Mouse (Mus musculus) embryonic fibroblast, embryonic 13.5 days (primary cell): ENCODE measurements around the gene Gm20388.

Experiments used
- CTCF ChIP-seq: IDR thresholded peaks from 2 replicates; pipeline ENCODE4 v1.5.1; 2011; ENCODE audit warnings: mild to moderate bottlenecking, control low read depth, low read length, moderate library complexity, borderline replicate concordance; ENCODE audit not compliant: insufficient read depth
- POLR2A ChIP-seq: IDR thresholded peaks from 2 replicates; pipeline ENCODE4 v1.6.1; 2011; ENCODE audit warnings: low read depth, mild to moderate bottlenecking, control low read depth, low read length, moderate library complexity

GRCm38 (mm10) chr8:122004131-122004530, 2093.5 kb downstream of the Gm20388 start:
- no peak for TF ChIP-seq POLR2A
- TF ChIP-seq CTCF, result no peak
